Mouse (Mus musculus) cortical plate, adult 2 months (tissue): ENCODE data around the gene Slc7a11.

ENCODE experiments used
- CTCF ChIP-seq: fragments of 200-500 bp; IDR thresholded peaks from 2 replicates; pipeline ENCODE4 v1.5.1; 2011; ENCODE audit warnings: mild to moderate bottlenecking, control low read depth, low read length; ENCODE audit not compliant: insufficient read depth; ENCODE audit errors: extremely low read depth
- POLR2A ChIP-seq: fragments of 200-500 bp; IDR thresholded peaks from 2 replicates; pipeline ENCODE4 v1.6.1; 2011; ENCODE audit warnings: mild to moderate bottlenecking, low read length, control low read depth; ENCODE audit not compliant: insufficient read depth; ENCODE audit errors: extremely low read depth

DNA sequence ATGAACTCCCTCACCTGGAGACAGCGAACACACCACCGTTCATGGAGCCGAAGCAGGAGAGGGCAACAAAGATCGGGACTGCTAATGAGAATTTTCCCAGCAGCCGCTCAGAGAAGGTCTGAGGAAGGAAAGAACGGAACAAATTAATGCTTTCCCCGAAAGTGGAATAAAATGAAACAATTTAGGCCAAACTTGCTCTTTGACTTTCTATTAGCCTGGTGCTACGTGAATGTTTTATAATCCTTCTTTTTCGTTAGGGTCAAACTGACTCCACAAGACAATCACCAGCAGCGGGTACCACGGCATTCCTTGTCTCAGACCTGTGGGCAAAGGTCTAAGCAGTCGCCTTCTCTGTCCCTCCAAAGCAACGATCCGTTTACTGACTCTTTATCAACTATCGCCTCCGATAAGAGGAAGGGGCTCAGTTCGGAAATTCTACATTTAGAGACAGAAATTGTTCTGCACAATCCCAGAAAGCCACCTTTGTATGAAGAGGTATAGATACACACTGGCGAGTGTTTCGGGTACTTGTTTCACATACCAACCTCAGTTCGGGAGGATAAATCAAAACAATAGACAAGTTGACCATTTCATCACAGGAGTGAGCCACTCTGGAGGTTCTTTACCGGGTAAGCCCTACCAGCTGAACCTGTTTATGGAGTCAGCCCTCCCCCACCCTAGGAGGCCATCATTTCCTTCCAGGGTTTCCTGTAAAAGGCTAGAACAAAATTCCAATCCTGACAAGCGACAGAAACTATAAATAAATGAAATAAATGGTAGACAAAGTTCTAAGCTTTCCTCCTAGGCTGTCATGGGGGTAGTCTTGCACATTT is 61.3 kb downstream of the Slc7a11 start:
- TF ChIP-seq CTCF (no peak), POLR2A (no peak)
